In genomic region chr11:120624680-120625111, GRCm38 (mm10) we compare ENCODE assay signal across 8 mouse cellular contexts. TPM values are rescaled to one million over a fixed set of nuclear protein-coding genes. Genes with fewer than 3 reads are reported as not detected.
DNase-seq lines count a peak whose midpoint lies in the region; ATAC-seq and TF ChIP-seq lines count a peak whose summit lies in the region.

No protein-coding gene starts in this region.

- no peak for DNase-seq in Patski (ENCODE audit: low read depth, low spot score)
- peak; percentile 87 for DNase-seq in cerebellum, adult 9-11 months
- DNase-seq in frontal cortex, adult 2 months (ENCODE audit: extremely low spot score in 1 of 2, low spot score in 1 of 2): peak; percentile 65 to 90
- DNase-seq in hindbrain, embryonic 11.5 days (ENCODE audit: low spot score): peak; percentile 90
- DNase-seq in layer of hippocampus, postnatal 14 days (ENCODE audit: low spot score in 2 of 2): peak; percentile 77 to 87
- peak; percentile 87 for DNase-seq in lung, postnatal 14 days
- peak; percentile 79 for DNase-seq in retina, postnatal 7 days (ENCODE audit: low read depth, low spot score)
- DNase-seq in urinary bladder, adult 18-20 months (ENCODE audit: low spot score in 2 of 2): peak; percentile 56 to 77

- POLR2A ChIA-PET in Patski (lab: Charles Lee): interaction anchor here (0.8 to 1.6 kb wide), 2 partner anchors 9 to 135 kb away, joined by 3 to 5 read pairs; partner anchors contain the start of gene Mafg

- in situ Hi-C loops in Patski (cut with MboI; ENCODE audit: low pct_unique_long_range_greater_than_20kb): loop anchor here (5.0 kb wide), 1 partner anchor 88 kb away; the partner anchor contains the start of genes Cenpx and Lrrc45

- CTCF ChIA-PET in Patski (lab: Charles Lee): interaction anchor here (1.0 to 1.8 kb wide), 3 partner anchors 19 to 101 kb away, joined by 3 to 10 read pairs (median 3); partner anchors contain the start of gene Pycr1

- H3K4me2 ChIP-seq in hindbrain, embryonic 11.5 days (replicated peaks; ENCODE audit: low read depth, low read length): peak overlapping the region; percentile 93

- H3K27me3 ChIP-seq in Patski: no peaks in the 10 kb centered on the region
- no peaks in the 10 kb centered on the region for H3K27me3 ChIP-seq in hindbrain, embryonic 11.5 days (ENCODE audit: control insufficient read depth, insufficient read depth, low read length)

- H3K9me3 ChIP-seq in hindbrain, embryonic 11.5 days (ENCODE audit: control insufficient read depth, low read length): no peaks in the 10 kb centered on the region

- peak; percentile 47 for ATAC-seq in Patski
- peak; percentile 80 for ATAC-seq in hindbrain, embryonic 11.5 days (ENCODE audit: low FRiP score)

- H3K4me3 ChIP-seq in hindbrain, embryonic 11.5 days (ENCODE audit: low read depth, low read length): peak overlapping the region; percentile 93

- peak overlapping the region; percentile 67 for H3K9ac ChIP-seq in hindbrain, embryonic 11.5 days (ENCODE audit: low read depth, low read length)

- TF ChIP-seq CTCF in Patski (IDR thresholded peaks at IDR 0.05): no peak

- peak overlapping the region; percentile 79 for H3K27ac ChIP-seq in hindbrain, embryonic 11.5 days (ENCODE audit: low read depth, low read length)

- H3K4me1 ChIP-seq in hindbrain, embryonic 11.5 days (replicated peaks; ENCODE audit: control insufficient read depth, insufficient read depth, low read length): peaks cover 7% of the 10 kb centered on the region

- H3K36me3 ChIP-seq in hindbrain, embryonic 11.5 days (ENCODE audit: control insufficient read depth, insufficient read depth, low read length): peaks cover 12% of the 10 kb centered on the region

- WGBS in hindbrain, embryonic 11.5 days: under 1% methylated on average over 53 of the region's 53 CpGs

RNA-seq across cellular contexts. Expression of gene Sirt7, which starts 0.3 kb away (rescaled TPM):
- polyA plus RNA-seq in Patski (2021): 30.1 TPM
- 99.4 and 101 TPM in 2 replicates for polyA plus RNA-seq in frontal cortex, adult 2 months (2012; rRNA removed)
- polyA plus RNA-seq in hindbrain, embryonic 11.5 days (2014; fragmentation: Nextera tagmentation; extraction: Ambion mirVana): 33.2 and 36.6 TPM in 2 replicates
- total RNA-seq in layer of hippocampus, postnatal 14 days (2021): 10 to 100 TPM; 35.0 to 35.4 TPM

RNA-seq across cellular contexts. Expression of gene Pcyt2, which starts 7.0 kb away (rescaled TPM):
- 108 TPM for polyA plus RNA-seq in Patski (2021)
- 252 and 254 TPM in 2 replicates for polyA plus RNA-seq in frontal cortex, adult 2 months (2012; rRNA removed)
- polyA plus RNA-seq in hindbrain, embryonic 11.5 days (2014; fragmentation: Nextera tagmentation; extraction: Ambion mirVana): 104 and 105 TPM in 2 replicates
- 100 to 1,000 TPM; 150 TPM for total RNA-seq in layer of hippocampus, postnatal 14 days (2021)

RNA-seq across cellular contexts. Expression of gene Mafg, which starts 8.7 kb away (rescaled TPM):
- 54.6 TPM for polyA plus RNA-seq in Patski (2021)
- 79.9 and 84.5 TPM in 2 replicates for polyA plus RNA-seq in frontal cortex, adult 2 months (2012; rRNA removed)
- 21.8 and 23.5 TPM in 2 replicates for polyA plus RNA-seq in hindbrain, embryonic 11.5 days (2014; fragmentation: Nextera tagmentation; extraction: Ambion mirVana)
- total RNA-seq in layer of hippocampus, postnatal 14 days (2021): 10 to 100 TPM; 85.5 to 89.8 TPM

RNA-seq across cellular contexts. Expression of gene Npb, which starts 16.4 kb away (rescaled TPM):
- polyA plus RNA-seq in Patski (2021): 0.59 TPM
- polyA plus RNA-seq in frontal cortex, adult 2 months (2012; rRNA removed): 0.84 and 1.2 TPM in 2 replicates
- 0.42 TPM in 1 of 2 replicates, not detected in the other for polyA plus RNA-seq in hindbrain, embryonic 11.5 days (2014; fragmentation: Nextera tagmentation; extraction: Ambion mirVana)
- 1 to 10 TPM; 2.3 to 2.7 TPM for total RNA-seq in layer of hippocampus, postnatal 14 days (2021)

RNA-seq across cellular contexts. Expression of gene Pycr1, which starts 18.9 kb away (rescaled TPM):
- 6.7 TPM for polyA plus RNA-seq in Patski (2021)
- 3.2 and 3.7 TPM in 2 replicates for polyA plus RNA-seq in frontal cortex, adult 2 months (2012; rRNA removed)
- 28.2 and 30.2 TPM in 2 replicates for polyA plus RNA-seq in hindbrain, embryonic 11.5 days (2014; fragmentation: Nextera tagmentation; extraction: Ambion mirVana)
- total RNA-seq in layer of hippocampus, postnatal 14 days (2021): 1 to 10 TPM; 4.7 to 5.1 TPM
